Mouse (Mus musculus) olfactory bulb, adult 2 months (tissue): Measurements from ENCODE around the gene Ubald2.

Experiments used
- CTCF ChIP-seq: fragments of 200-500 bp; IDR thresholded peaks from 2 replicates; pipeline ENCODE4 v1.5.1; 2012; ENCODE audit warnings: low read depth, mild to moderate bottlenecking, low read length, moderate library complexity; ENCODE audit not compliant: insufficient read depth
- POLR2A ChIP-seq: fragments of 200-500 bp; IDR thresholded peaks from 2 replicates; pipeline ENCODE4 v1.6.1; 2012; ENCODE audit warnings: mild to moderate bottlenecking, low read depth, low read length, moderate library complexity; ENCODE audit not compliant: insufficient read depth

DNA sequence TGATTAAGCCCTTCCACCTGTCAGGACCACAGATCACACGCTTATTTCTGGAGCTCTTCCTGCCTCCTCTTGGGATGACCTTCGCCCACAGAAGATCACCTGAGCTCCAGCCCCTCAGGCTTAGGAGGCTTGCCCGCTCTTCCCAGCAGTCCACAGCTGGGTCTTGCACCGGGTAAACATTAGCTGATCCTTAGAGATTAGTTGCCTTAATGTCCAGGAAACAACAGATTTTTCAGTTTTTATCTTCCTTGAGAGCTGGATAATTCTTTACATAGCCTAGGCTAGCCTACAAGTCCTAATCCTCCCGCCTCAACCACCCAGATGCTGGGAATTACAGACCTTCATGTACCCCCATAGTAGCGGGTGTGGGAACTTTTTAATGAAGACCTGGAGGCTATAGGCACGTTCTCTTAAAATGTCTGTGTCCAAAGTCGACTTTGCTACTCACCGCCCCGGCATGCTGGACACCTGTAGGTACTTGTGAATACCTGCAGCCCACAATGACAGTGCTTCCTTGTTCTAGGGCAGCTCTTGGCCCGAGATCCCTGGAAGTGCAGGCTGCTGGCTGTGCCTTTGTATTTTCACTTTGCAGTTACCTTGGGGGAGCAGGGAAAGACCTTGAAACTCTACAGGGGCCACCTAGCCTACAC is 2.3 kb upstream of the Ubald2 start:
- TF ChIP-seq CTCF, result no peak
- no peak for TF ChIP-seq POLR2A
